Mouse (Mus musculus) bone marrow macrophage, adult 2 months (primary cell): Measurements from ENCODE around the gene Sptbn1.

Experiments used
- CTCF ChIP-seq: IDR thresholded peaks from 2 replicates; pipeline ENCODE4 v1.5.1; 2012; ENCODE audit warnings: low read depth, mild to moderate bottlenecking, low read length, moderate library complexity
- POLR2A ChIP-seq: IDR thresholded peaks from 2 replicates; pipeline ENCODE4 v1.6.1; 2012; ENCODE audit warnings: mild to moderate bottlenecking, low read depth, low read length, borderline replicate concordance

DNA sequence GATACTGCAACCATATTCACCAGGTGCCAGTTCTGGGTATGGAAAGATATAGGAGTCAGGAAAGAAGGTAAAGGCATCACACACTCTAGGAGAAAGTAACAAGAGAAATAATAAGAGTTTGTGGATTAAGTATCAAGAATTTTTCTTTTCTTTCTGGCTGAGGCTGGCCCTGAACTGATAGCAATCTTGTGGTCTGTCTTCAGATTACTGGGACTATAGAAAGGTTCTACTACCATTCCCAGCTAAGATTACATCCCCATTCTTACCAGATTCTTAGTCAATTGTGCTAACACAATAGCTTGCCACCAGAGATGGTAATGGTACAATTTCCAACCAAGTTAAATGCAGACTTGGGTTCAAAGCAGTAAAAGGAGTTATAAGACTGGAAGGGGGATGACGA is 104.1 kb downstream of the Sptbn1 start:
- no peak for TF ChIP-seq CTCF
- TF ChIP-seq POLR2A, result no peak
